24 mouse cellular contexts compared by ENCODE assay signal in the genomic region with DNA sequence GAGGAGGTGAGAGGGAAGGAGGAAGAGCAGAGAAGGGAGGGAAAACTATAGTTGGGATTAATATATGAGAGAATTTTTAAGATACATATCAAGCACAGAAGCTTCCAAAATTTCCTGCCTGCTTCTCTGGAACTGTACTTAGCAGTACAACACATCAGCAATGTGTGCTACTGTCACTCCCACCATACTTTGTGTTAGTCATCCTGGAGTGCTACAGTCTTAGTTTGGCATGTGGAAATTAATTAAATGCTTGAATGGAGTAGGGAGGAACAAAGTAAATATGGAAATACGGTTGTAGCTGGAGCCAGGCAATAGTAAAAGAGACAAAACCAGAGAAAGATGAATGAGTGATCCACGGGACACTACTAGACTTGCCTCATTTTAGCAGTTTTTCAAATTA. TPM values are rescaled to one million over a fixed set of nuclear protein-coding genes. Genes with fewer than 3 reads are reported as not detected.
DNase-seq lines count a peak whose midpoint lies in the region; ATAC-seq and TF ChIP-seq lines count a peak whose summit lies in the region.
"Had no signal": no experiment of that assay in that cellular context is flagged by ENCODE, and none has a peak within 500 bp of the region (broad histone marks: within the 10 kb centered on the region; RNA-seq: fewer than 3 reads in every experiment).

No protein-coding gene starts in this region.

- H3K27ac ChIP-seq in forebrain, postnatal 0 days (ENCODE audit: low read depth, low read length), result no peak overlapping the region
- no peak overlapping the region for H3K27ac ChIP-seq in forebrain, embryonic 16.5 days (ENCODE audit: low read length)
- H3K27ac ChIP-seq: embryonic facial prominence, embryonic 13.5 days; embryonic facial prominence, embryonic 15.5 days; forebrain, embryonic 10.5 days; forebrain, embryonic 12.5 days had no signal

- no peak overlapping the region for H3K4me3 ChIP-seq in forebrain, postnatal 0 days (ENCODE audit: low read depth, low read length)
- no peak overlapping the region for H3K4me3 ChIP-seq in forebrain, embryonic 16.5 days (replicated peaks; ENCODE audit: low read length)
- H3K4me3 ChIP-seq: embryonic facial prominence, embryonic 13.5 days; embryonic facial prominence, embryonic 15.5 days; erythroblast, embryonic 14.5 days; forebrain, embryonic 10.5 days; forebrain, embryonic 12.5 days had no signal

- peak; percentile 59 for ATAC-seq in forebrain, postnatal 0 days
- ATAC-seq in forebrain, embryonic 16.5 days, result no peak; the same call in 1 of the 2 replicates
- ATAC-seq: CD4-positive, CD25-positive, alpha-beta regulatory T cell, adult 4 months; forebrain, embryonic 14.5 days had no signal

- 73% methylated on average over 2 of the region's 2 CpGs for WGBS in forebrain, postnatal 0 days
- 72% methylated on average over 2 of the region's 2 CpGs for WGBS in forebrain, embryonic 16.5 days

- H3K4me1 ChIP-seq in forebrain, postnatal 0 days (ENCODE audit: insufficient read depth), result 0 out of 2 replicates have a peak, but pooled peaks cover 8% of the 10 kb centered on the region
- H3K4me1 ChIP-seq in forebrain, embryonic 16.5 days (replicated peaks; ENCODE audit: control insufficient read depth, insufficient read depth, low read length), result peaks cover 5% of the 10 kb centered on the region
- H3K4me1 ChIP-seq: embryonic facial prominence, embryonic 13.5 days; embryonic facial prominence, embryonic 15.5 days; forebrain, embryonic 10.5 days; forebrain, embryonic 12.5 days had no signal

- no peak for TF ChIP-seq CTCF in forebrain, postnatal 0 days (IDR thresholded peaks at IDR 0.05; ENCODE audit: low read depth)

- no peaks in the 10 kb centered on the region for H3K9me3 ChIP-seq in forebrain, postnatal 0 days (ENCODE audit: low read length)
- H3K9me3 ChIP-seq in forebrain, embryonic 16.5 days (ENCODE audit: control insufficient read depth, low read length), result no peaks in the 10 kb centered on the region
- H3K9me3 ChIP-seq: embryonic facial prominence, embryonic 13.5 days; embryonic facial prominence, embryonic 15.5 days; G1E had no signal

- H3K27me3 ChIP-seq in forebrain, postnatal 0 days (ENCODE audit: insufficient read depth, low read length), result no peaks in the 10 kb centered on the region
- H3K27me3 ChIP-seq in forebrain, embryonic 16.5 days (replicated peaks; ENCODE audit: control insufficient read depth, insufficient read depth, low read length), result no peaks in the 10 kb centered on the region
- H3K27me3 ChIP-seq: CH12.LX; embryonic facial prominence, embryonic 13.5 days; embryonic facial prominence, embryonic 15.5 days; forebrain, embryonic 12.5 days had no signal

- H3K4me2 ChIP-seq in forebrain, postnatal 0 days (ENCODE audit: low read depth), result no peak overlapping the region
- no peak overlapping the region for H3K4me2 ChIP-seq in forebrain, embryonic 16.5 days (ENCODE audit: low read length)
- H3K4me2 ChIP-seq: embryonic facial prominence, embryonic 13.5 days; embryonic facial prominence, embryonic 15.5 days; forebrain, embryonic 12.5 days had no signal

- no peak overlapping the region for H3K9ac ChIP-seq in forebrain, postnatal 0 days
- no peak overlapping the region for H3K9ac ChIP-seq in forebrain, embryonic 16.5 days (replicated peaks; ENCODE audit: low read depth, low read length)
- H3K9ac ChIP-seq: embryonic facial prominence, embryonic 13.5 days; embryonic facial prominence, embryonic 15.5 days; forebrain, embryonic 12.5 days had no signal

- DNase-seq in forebrain, postnatal 0 days, result no peak
- DNase-seq in layer of hippocampus, adult 9-11 months, result peak; percentile 20
- no peak for DNase-seq in layer of hippocampus, postnatal 10 days (ENCODE audit: low spot score in 2 of 2)
- DNase-seq in telencephalon, adult 2 months (ENCODE audit: low read depth, low spot score), result peak; percentile 55
- DNase-seq in gastrocnemius, adult 18-20 months (ENCODE audit: low spot score), result no peak
- DNase-seq: adrenal gland, adult 2 months; adrenal gland, postnatal 10 days; adrenal gland, postnatal 25 days; B cell, adult 2 months; cerebellum, adult 11-12 months; cerebellum, adult 2 months; cerebellum, adult 9-10 months; cerebellum, postnatal 10 days; cerebellum, postnatal 25 days had no signal

- no peaks in the 10 kb centered on the region for H3K36me3 ChIP-seq in forebrain, postnatal 0 days (ENCODE audit: insufficient read depth)
- no peaks in the 10 kb centered on the region for H3K36me3 ChIP-seq in forebrain, embryonic 16.5 days (ENCODE audit: control insufficient read depth, insufficient read depth)
- H3K36me3 ChIP-seq: embryonic facial prominence, embryonic 13.5 days; embryonic facial prominence, embryonic 15.5 days; forebrain, embryonic 10.5 days; forebrain, embryonic 12.5 days; G1E had no signal

RNA-seq across cellular contexts. Expression of a gene that starts 38.7 kb away (rescaled TPM):
- 53.9 and 87.2 TPM in 2 replicates for total RNA-seq in forebrain, postnatal 0 days (2014; rRNA removed)
- 9.1 and 18.2 TPM in 2 replicates for polyA plus RNA-seq in forebrain, postnatal 0 days (2015; fragmentation: Nextera tagmentation; extraction: Ambion mirVana)
- 31.2 and 33.3 TPM in 2 replicates for polyA plus RNA-seq in forebrain, embryonic 16.5 days (2015; fragmentation: Nextera tagmentation; extraction: Ambion mirVana)
- total RNA-seq in layer of hippocampus, postnatal 10 days (2021), result 10 to 100 TPM; 51.5 to 52.4 TPM
- 1 to 10 TPM; 1.9 to 2.6 TPM for total RNA-seq in gastrocnemius, adult 18-20 months (2021)
- polyA plus RNA-seq: erythroblast, embryonic 14.5 days; G1E had no signal

Comparison
In these comparisons a context has a peak if more than half of its experiments do, and no peak if none do; other contexts are left out.
1. DNase-seq: peak in layer of hippocampus, adult 9-11 months (single experiment) and telencephalon, adult 2 months (single experiment); none in forebrain, postnatal 0 days (single experiment), layer of hippocampus, postnatal 10 days (0 of 2) and gastrocnemius, adult 18-20 months (single experiment).
2. RNA of a gene that starts 38.7 kb away (total RNA-seq): 53.9 to 87.2 TPM in forebrain, postnatal 0 days and 51.5 to 52.4 TPM in layer of hippocampus, postnatal 10 days; 1.9 to 2.6 TPM in gastrocnemius, adult 18-20 months; every median in the first group is over 10 times any median in the second.